Mouse (Mus musculus): ENCODE results near the gene Bicd2.

GRCm38 (mm10) chr13:49358184-49358583 lies 16.8 kb downstream of the Bicd2 start:
- TF ChIP-seq CTCF (IDR thresholded peaks at IDR 0.05) (no peak), EP300 (IDR thresholded peaks at IDR 0.05) (no peak)

Data from lung, postnatal 0 days (tissue).